Mouse (Mus musculus) embryonic facial prominence, embryonic 15.5 days (tissue): Measurements from ENCODE around the gene Epha2. TPM values are rescaled to one million over a fixed set of nuclear protein-coding genes. Genes with fewer than 3 reads are reported as not detected.

Source experiments
- ATAC-seq: fragments of 200-750 bp; cut with Nextera tagmentation; 2 replicates; pipeline ENCODE4 v1.8.0; 2017; ENCODE audit warnings: low read depth, moderate TSS enrichment; ENCODE audit not compliant: insufficient number of reproducible peaks, low FRiP score, low TSS enrichment
- H3K27ac ChIP-seq: fragments of 300-500 bp; sonication (generic); replicated peaks from 2 replicates; pipeline ENCODE4 v1.5.1; 2015; ENCODE audit warnings: mild to moderate bottlenecking, inconsistent platforms
- H3K27me3 ChIP-seq: fragments of 300-500 bp; sonication (generic); 2 replicates; pipeline ENCODE4 v1.6.1; 2015; ENCODE audit warnings: inconsistent platforms
- H3K36me3 ChIP-seq: fragments of 300-500 bp; sonication (generic); 2 replicates; pipeline ENCODE4 v1.6.1; 2015; ENCODE audit warnings: mild to moderate bottlenecking, inconsistent platforms
- H3K4me1 ChIP-seq: fragments of 300-500 bp; sonication (generic); 2 replicates; pipeline ENCODE4 v1.6.1; 2015; ENCODE audit warnings: inconsistent platforms
- H3K4me2 ChIP-seq: fragments of 300-500 bp; sonication (generic); replicated peaks from 2 replicates; pipeline ENCODE4 v1.6.1; 2015; ENCODE audit warnings: mild to moderate bottlenecking, inconsistent platforms
- H3K4me3 ChIP-seq: fragments of 300-500 bp; sonication (generic); replicated peaks from 2 replicates; pipeline ENCODE4 v1.5.1; 2015; ENCODE audit warnings: mild to moderate bottlenecking, inconsistent platforms
- H3K9ac ChIP-seq: fragments of 300-500 bp; sonication (generic); 2 replicates; pipeline ENCODE4 v1.6.1; 2015; ENCODE audit warnings: inconsistent platforms
- H3K9me3 ChIP-seq: fragments of 300-500 bp; sonication (generic); replicated peaks from 2 replicates; pipeline ENCODE4 v1.6.1; 2016; ENCODE audit warnings: inconsistent platforms
- WGBS: fragments of 180-500 bp; shearing (Covaris S2); methylation state at CpG from one replicate; pipeline ENCODE4 v1.1.7; 2015; 5-methylcytosine and 5-hydroxymethylcytosine counted together
- polyA plus RNA-seq: library from polyadenylated mRNA; unstranded; fragments of >200 nt; fragmentation: Nextera tagmentation; extraction: Ambion mirVana; gene quantifications from 2 replicates; pipeline ENCODE4 v1.2.1, GENCODE M21; 2015

Gene Epha2
- polyA plus RNA-seq, 1 experiment from 2014 or later: 7.4 TPM

DNA sequence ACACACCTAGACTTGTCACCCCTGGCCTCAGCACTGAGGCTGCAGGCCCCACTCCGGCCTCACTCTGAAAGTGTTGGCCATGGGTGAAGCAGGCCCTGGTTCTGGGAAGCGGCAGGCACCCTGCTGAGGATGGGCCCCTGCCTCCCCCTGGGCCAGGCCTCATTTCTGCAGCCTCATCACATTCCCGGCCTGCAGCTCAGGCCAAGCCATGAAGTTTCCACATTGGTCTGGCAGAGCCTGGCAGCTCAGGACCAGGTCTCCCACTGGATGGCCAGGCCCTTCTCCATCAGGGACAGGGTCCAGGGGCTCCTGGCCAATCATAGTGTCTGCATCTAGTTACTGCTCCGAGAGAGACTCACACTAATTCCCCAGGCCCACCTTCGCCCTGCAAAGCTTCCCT is 33.7 kb downstream of the Epha2 start:
- H3K27ac ChIP-seq: peak overlapping the region; percentile 78; the same call in 1 of the 2 replicates
- 62% methylated on average over 5 of the region's 5 CpGs for WGBS
- no peak overlapping the region for H3K9ac ChIP-seq
- peaks cover 63% of the 10 kb centered on the region for H3K4me1 ChIP-seq
- H3K27me3 ChIP-seq: no peaks in the 10 kb centered on the region
- H3K4me2 ChIP-seq: no peak overlapping the region
- ATAC-seq: no peak
- H3K4me3 ChIP-seq: no peak overlapping the region
- H3K9me3 ChIP-seq: no peaks in the 10 kb centered on the region
- H3K36me3 ChIP-seq: no peaks in the 10 kb centered on the region

DNA sequence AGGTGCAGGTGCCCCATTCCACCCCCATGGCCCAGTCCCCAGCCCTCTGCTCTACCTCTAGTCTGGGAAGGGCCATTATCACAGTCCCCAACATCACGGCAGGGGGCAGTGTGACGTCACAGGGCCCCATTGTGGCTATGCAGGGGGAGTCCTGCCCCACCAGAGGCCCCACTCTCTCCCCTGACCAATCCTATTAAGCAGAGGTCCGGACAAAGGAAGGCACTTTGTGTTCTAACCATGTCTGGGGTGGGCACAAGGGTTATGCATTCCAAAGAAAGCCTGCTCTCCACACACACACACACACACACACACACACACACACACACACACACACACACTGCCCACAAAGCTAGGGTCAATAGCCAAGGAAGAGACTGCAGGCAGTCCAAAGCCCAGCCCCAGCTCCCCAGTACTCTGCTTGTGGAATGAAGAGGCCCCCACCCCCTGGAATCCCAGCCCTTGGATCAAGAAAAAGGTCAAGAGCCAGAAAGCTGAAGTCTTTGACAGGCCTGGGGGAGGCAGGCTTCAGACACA is 34.3 kb downstream of the Epha2 start:
- no peak for ATAC-seq
- WGBS: 16% methylated on average over 3 of the region's 3 CpGs

DNA sequence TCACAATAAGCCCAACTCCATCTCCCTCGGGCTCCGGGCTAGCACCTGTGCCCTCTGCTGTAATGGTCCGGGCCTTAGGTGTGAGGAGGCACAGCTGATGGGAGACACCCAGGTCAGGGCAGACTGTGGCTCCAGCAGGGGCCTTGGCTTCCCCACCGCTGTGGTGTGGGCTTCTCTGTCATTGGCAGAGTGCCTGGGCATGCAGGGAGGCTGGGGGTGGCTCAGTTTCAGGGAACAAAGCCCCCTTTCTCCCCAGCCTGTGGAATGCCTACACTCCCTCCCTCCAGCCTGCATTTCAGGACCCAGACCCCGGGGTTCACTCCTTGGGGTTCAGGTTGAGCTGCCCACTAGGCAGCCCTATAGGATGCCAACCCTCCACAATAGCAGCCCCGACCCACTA is 35.2 kb downstream of the Epha2 start:
- Histone ChIP-seq H3K4me1 (peaks cover 56% of the 10 kb centered on the region), H3K4me3 (no peak overlapping the region), H3K9ac (no peak overlapping the region), H3K4me2 (no peak overlapping the region), H3K27me3 (no peaks in the 10 kb centered on the region), H3K36me3 (no peaks in the 10 kb centered on the region), H3K27ac (no peak overlapping the region), H3K9me3 (no peaks in the 10 kb centered on the region)
- WGBS: 64% methylated on average over 6 of the region's 6 CpGs
- ATAC-seq: no peak

More for the DNA sequence above, 34.3 kb downstream of the Epha2 start:
- Histone ChIP-seq H3K9ac (no peak overlapping the region), H3K9me3 (no peaks in the 10 kb centered on the region), H3K4me2 (no peak overlapping the region), H3K4me3 (no peak overlapping the region), H3K27ac (peak overlapping the region; percentile 78), H3K4me1 (peaks cover 57% of the 10 kb centered on the region), H3K36me3 (no peaks in the 10 kb centered on the region), H3K27me3 (no peaks in the 10 kb centered on the region)

DNA sequence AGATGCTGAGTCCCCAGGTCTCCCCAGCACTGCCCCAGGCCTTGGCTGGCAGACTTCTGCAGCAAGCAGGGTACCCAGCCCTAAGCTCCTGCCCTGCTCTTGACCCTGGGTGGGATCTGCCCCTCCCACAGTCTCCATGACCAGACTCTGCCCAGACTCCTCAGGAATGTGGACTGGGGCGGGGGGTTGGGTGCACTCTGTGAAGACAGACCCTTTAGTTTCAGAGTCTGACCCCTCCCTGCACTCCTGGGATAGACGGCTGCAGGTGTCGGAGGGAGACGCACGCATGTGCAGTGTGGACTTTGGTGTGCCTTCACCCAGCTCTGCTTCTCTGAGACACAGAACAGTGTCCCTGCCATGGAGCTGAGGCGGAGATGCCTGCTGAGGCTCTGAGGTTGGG is 36.9 kb downstream of the Epha2 start:
- Histone ChIP-seq H3K27ac (peak overlapping the region; percentile 71), H3K4me1 (peaks cover 45% of the 10 kb centered on the region), H3K4me2 (no peak overlapping the region; the same call in 1 of the 2 replicates), H3K27me3 (no peaks in the 10 kb centered on the region), H3K9ac (no peak overlapping the region), H3K4me3 (no peak overlapping the region), H3K36me3 (no peaks in the 10 kb centered on the region), H3K9me3 (no peaks in the 10 kb centered on the region)
- ATAC-seq: peak; percentile 64
- WGBS: 31% methylated on average over 6 of the region's 6 CpGs

DNA sequence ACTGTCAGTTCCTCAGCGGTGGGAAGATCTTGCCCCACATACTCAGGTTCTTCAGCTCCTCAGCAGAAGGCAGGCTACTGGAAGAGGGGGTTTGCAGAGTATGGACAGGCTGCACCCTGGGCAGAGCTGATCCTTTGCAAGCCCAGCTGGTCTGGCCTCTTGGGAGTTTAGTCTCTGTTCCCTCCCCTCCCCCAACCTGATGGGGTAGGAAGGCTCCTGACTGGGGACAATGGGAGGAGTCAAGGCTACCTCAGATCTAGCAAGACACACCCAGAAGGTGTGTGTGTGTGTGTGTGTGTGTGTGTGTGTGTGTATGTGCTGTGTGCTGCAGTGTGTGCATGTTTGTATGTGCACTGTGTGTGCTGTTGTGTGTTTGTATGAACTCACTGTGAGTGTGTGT is 37.8 kb downstream of the Epha2 start:
- ATAC-seq: no peak
- H3K9me3 ChIP-seq: no peaks in the 10 kb centered on the region
- peak overlapping the region; percentile 71 for H3K27ac ChIP-seq
- H3K9ac ChIP-seq: no peak overlapping the region
- H3K4me1 ChIP-seq: peaks cover 42% of the 10 kb centered on the region
- no peak overlapping the region for H3K4me3 ChIP-seq
- H3K27me3 ChIP-seq: no peaks in the 10 kb centered on the region
- H3K4me2 ChIP-seq: no peak overlapping the region
- no peaks in the 10 kb centered on the region for H3K36me3 ChIP-seq
- 15% methylated on average over 1 of the region's 1 CpGs for WGBS

DNA sequence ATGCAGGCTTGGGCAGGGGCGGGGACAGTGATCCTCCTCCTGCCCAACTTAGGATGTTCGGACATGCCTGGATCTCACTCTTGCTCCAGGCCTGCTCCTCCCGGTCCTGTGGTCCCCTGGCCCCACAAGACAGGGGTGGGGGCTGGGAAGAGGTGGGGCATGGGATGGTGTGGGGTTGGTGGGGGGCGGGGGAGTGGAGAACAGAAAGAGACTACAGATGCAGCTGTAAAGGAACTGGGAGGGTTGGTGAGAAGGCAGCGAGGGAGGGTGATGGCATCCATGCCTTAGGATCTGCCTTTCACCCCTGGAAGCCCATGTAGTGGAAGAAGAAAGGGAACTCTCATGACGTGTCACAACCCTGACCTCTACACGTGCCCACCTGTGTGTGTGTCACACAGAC is 40.4 kb downstream of the Epha2 start:
- Histone ChIP-seq H3K27ac (no peak overlapping the region), H3K9ac (no peak overlapping the region), H3K9me3 (no peaks in the 10 kb centered on the region), H3K36me3 (no peaks in the 10 kb centered on the region), H3K4me1 (peaks cover 21% of the 10 kb centered on the region), H3K27me3 (no peaks in the 10 kb centered on the region), H3K4me3 (no peak overlapping the region), H3K4me2 (no peak overlapping the region)
- ATAC-seq: no peak
- WGBS: 57% methylated on average over 7 of the region's 7 CpGs

DNA sequence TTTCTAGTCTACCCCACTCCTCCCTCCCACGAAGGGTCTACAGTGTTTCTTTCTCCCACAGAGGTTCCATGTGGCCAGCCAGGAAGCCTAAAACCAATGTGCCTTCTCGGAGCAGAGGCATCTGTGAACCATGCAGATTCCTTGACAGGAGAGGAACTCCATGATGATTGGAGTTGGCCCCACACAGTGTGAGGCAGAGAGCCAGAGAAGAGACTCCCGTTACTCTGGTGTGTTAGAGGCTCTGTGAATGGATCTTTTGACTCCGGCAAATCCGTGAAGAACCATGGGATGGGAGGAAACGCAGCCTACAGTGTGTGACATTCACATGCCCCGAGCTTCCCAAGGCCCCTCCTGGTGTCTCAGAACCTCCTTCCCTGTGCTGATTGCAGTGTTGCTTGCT is 42.5 kb downstream of the Epha2 start:
- no peak; the same call in 1 of the 2 replicates for ATAC-seq
- 36% methylated on average over 7 of the region's 7 CpGs for WGBS
- H3K9me3 ChIP-seq: no peaks in the 10 kb centered on the region
- H3K4me2 ChIP-seq: no peak overlapping the region
- peaks cover 17% of the 10 kb centered on the region for H3K4me1 ChIP-seq
- H3K27ac ChIP-seq: no peak overlapping the region
- no peaks in the 10 kb centered on the region for H3K36me3 ChIP-seq
- no peaks in the 10 kb centered on the region for H3K27me3 ChIP-seq
- H3K4me3 ChIP-seq: no peak overlapping the region
- H3K9ac ChIP-seq: no peak overlapping the region

DNA sequence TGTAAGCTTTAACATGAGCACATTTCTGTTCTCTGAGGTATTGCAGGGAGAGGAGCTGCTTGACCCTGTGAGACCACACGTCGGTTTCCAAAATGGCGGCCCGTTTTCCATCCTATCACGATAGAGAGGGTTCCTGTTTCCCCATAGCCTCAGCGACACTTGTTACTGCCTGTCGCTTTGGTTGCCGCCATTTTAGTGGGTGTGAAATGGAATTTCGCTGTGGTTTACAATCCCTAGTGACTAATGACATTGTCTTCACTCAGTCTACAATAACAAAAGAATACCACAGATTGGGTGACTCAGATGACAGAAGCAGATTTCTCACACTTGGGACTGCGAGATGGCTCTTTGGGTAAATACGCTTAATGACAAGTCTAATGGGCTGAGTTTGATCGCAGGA is 44.2 kb downstream of the Epha2 start:
- ATAC-seq: no peak
- WGBS: 88% methylated on average over 12 of the region's 12 CpGs
- H3K9me3 ChIP-seq: no peaks in the 10 kb centered on the region

DNA sequence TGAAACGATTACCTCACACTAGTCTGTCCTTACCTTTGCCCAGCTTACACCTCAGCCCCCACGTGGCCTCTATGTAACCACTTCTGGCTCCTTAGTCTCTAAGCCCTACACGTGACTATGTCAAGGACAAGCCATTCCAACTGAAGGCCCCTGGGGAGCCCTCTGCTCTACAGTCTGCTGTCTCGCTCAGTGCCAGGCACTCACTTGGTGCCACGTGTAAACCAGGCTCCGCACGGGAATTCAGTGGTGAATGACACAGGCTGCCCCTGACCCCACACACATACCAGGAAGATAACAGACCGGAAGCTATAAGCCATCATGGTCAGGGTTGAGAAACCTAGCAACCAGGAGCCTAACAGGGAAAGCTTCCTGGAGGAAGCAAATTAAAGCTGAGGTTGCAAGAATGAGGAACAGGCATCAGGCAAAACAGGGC is 46.3 kb downstream of the Epha2 start:
- Histone ChIP-seq H3K36me3 (no peaks in the 10 kb centered on the region), H3K27ac (no peak overlapping the region), H3K4me1 (peaks cover 31% of the 10 kb centered on the region), H3K4me3 (no peak overlapping the region), H3K4me2 (no peak overlapping the region), H3K9ac (no peak overlapping the region), H3K27me3 (no peaks in the 10 kb centered on the region), H3K9me3 (no peaks in the 10 kb centered on the region)
- WGBS: 70% methylated on average over 8 of the region's 8 CpGs
- ATAC-seq: no peak

More for the DNA sequence above, 44.2 kb downstream of the Epha2 start:
- H3K4me1 ChIP-seq: peaks cover 21% of the 10 kb centered on the region
- no peaks in the 10 kb centered on the region for H3K36me3 ChIP-seq
- H3K9ac ChIP-seq: no peak overlapping the region
- H3K27ac ChIP-seq: no peak overlapping the region
- no peaks in the 10 kb centered on the region for H3K27me3 ChIP-seq
- no peak overlapping the region for H3K4me3 ChIP-seq
- no peak overlapping the region for H3K4me2 ChIP-seq

DNA sequence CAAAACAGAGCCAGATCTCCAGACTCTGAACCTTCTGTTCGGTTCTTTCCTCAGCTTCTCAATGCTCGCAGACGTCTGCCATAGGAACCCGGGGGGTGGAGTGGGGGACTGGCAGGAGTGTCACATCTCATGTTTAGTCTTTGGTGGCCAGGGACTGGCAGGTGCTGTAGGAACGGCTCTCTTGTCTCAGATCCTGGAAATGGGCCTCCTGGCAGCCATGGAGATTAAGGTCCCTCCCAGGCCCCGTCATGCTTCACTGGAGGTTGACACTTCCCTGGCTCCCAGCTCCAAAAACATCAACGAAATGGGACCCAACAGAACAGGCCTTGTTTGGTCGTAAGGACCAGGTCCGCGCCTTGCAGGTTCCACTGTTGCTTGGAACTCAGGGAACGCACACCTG is 47.6 kb downstream of the Epha2 start:
- Histone ChIP-seq H3K9ac (no peak overlapping the region), H3K4me1 (peaks cover 39% of the 10 kb centered on the region), H3K4me3 (no peak overlapping the region), H3K27me3 (no peaks in the 10 kb centered on the region), H3K27ac (no peak overlapping the region), H3K4me2 (no peak overlapping the region), H3K36me3 (no peaks in the 10 kb centered on the region), H3K9me3 (no peaks in the 10 kb centered on the region)
- WGBS: 58% methylated on average over 11 of the region's 11 CpGs
- ATAC-seq: no peak

DNA sequence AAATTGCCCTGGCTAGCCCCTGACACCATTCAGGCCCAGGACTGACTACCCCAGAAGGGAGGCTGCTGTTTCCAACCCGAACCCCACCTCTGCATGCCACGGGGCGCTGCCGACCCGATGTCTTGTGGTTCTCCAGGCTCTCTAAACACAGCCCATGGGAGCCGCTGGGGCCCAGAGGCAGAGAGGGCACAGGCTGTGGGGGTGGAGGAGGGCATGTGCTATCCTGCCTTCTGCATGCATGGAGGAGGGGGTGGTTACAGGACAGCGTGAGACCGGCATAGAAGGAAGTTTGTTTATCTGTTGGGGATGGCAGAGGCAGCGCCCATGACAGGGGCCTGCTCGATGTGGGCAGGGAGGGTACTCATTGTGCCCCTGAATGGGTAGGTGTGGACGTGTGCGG is 49.0 kb downstream of the Epha2 start:
- H3K27me3 ChIP-seq: no peaks in the 10 kb centered on the region
- WGBS: 67% methylated on average over 12 of the region's 12 CpGs
- peak; percentile 43; the same call in 1 of the 2 replicates for ATAC-seq

DNA sequence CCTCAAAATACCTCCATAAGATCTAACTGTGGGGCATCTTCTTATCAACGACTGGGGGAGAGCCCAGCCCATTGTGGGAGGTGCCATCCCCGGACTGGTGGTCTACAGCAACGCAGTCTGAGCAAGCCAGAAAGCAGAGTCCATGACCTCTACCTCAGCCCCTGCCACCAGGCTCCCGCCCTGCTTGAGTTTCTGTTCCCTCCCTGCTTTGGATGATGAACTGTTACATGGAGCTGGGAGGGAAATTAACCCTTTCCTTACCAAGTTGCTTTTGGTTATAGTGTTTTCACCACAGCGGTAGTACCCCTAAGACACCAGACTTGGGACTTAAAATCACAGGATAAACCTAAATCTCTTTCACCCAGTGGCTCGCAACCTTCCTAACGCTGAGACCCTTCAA is 50.9 kb downstream of the Epha2 start:
- no peak overlapping the region for H3K27ac ChIP-seq
- H3K9me3 ChIP-seq: no peaks in the 10 kb centered on the region
- no peak overlapping the region for H3K4me3 ChIP-seq
- no peak overlapping the region for H3K9ac ChIP-seq
- no peaks in the 10 kb centered on the region for H3K27me3 ChIP-seq
- H3K4me1 ChIP-seq: peaks cover 44% of the 10 kb centered on the region
- WGBS: 58% methylated on average over 7 of the region's 7 CpGs
- H3K36me3 ChIP-seq: no peaks in the 10 kb centered on the region
- no peak overlapping the region for H3K4me2 ChIP-seq
- ATAC-seq: no peak

More for the DNA sequence above, 49.0 kb downstream of the Epha2 start:
- Histone ChIP-seq H3K9ac (no peak overlapping the region), H3K27ac (no peak overlapping the region; the same call in 1 of the 2 replicates), H3K4me3 (no peak overlapping the region), H3K4me1 (peaks cover 44% of the 10 kb centered on the region), H3K36me3 (no peaks in the 10 kb centered on the region), H3K9me3 (no peaks in the 10 kb centered on the region), H3K4me2 (no peak overlapping the region)
